Mouse (Mus musculus) ES-E14 (cell line): Measurements from ENCODE around the gene Lrp5. TPM values are rescaled to one million over a fixed set of nuclear protein-coding genes. Genes with fewer than 3 reads are reported as not detected.
A peak's percentile ranks its signal among the peaks of the same experiment; 100 is the strongest.

Experiments used
- DNase-seq: peaks from one replicate; pipeline ENCODE4 v3.0.0-alpha.2; 2013; ENCODE audit warnings: low read depth, low spot score
- H3K27ac ChIP-seq: 2 replicates; pipeline ENCODE4 v1.5.1; 2012; ENCODE audit warnings: low read depth, mild to moderate bottlenecking, low read length, moderate library complexity, mixed read lengths; ENCODE audit not compliant: poor library complexity, insufficient read depth, severe bottlenecking
- H3K36me3 ChIP-seq: 2 replicates; pipeline ENCODE4 v1.6.1; 2012; ENCODE audit warnings: mild to moderate bottlenecking, low read length, moderate library complexity, mixed read lengths; ENCODE audit not compliant: control insufficient read depth, poor library complexity, insufficient read depth, severe bottlenecking
- H3K4me1 ChIP-seq, 2 experiments: fragments of 150-350 bp in 1 of 2; sonication (generic) in 1 of 2; 2 replicates each; pipeline ENCODE4 v1.6.1; 2012; ENCODE audit warnings: low read length in 2 of 2, mild to moderate bottlenecking in 1 of 2, mixed read lengths in 1 of 2; ENCODE audit not compliant: control insufficient read depth in 2 of 2, insufficient read depth in 2 of 2, poor library complexity in 1 of 2
- H3K4me3 ChIP-seq, 2 experiments: fragments of 150-350 bp in 1 of 2; sonication (generic) in 1 of 2; 2 replicates each; pipeline ENCODE4 v1.5.1; 2012; ENCODE audit warnings: low read length in 2 of 2, low read depth in 1 of 2, mild to moderate bottlenecking in 1 of 2, mixed read lengths in 1 of 2; ENCODE audit not compliant: insufficient read depth in 1 of 2, poor library complexity in 1 of 2, severe bottlenecking in 1 of 2
- H3K9ac ChIP-seq: 2 replicates; pipeline ENCODE4 v1.6.1; 2012; ENCODE audit warnings: low read depth, mild to moderate bottlenecking, low read length, mixed read lengths; ENCODE audit not compliant: poor library complexity, insufficient read depth, severe bottlenecking
- H3K9me3 ChIP-seq: fragments of 150-350 bp; sonication (generic); 2 replicates; pipeline ENCODE4 v1.6.1; 2012; ENCODE audit warnings: low read depth, mild to moderate bottlenecking, low read length; ENCODE audit not compliant: control insufficient read depth, insufficient read depth
- CHD2 ChIP-seq: IDR thresholded peaks from 2 replicates; pipeline ENCODE4 v1.6.1; 2014; ENCODE audit warnings: mild to moderate bottlenecking, low read depth, low read length, inconsistent platforms
- HCFC1 ChIP-seq: IDR thresholded peaks from 2 replicates; pipeline ENCODE4 v1.6.1; 2012; ENCODE audit warnings: low read length, inconsistent platforms, borderline replicate concordance; ENCODE audit not compliant: insufficient read depth
- MAFK ChIP-seq: IDR thresholded peaks from 2 replicates; pipeline ENCODE4 v1.6.1; 2014; ENCODE audit warnings: mild to moderate bottlenecking, low read depth, low read length, inconsistent platforms; ENCODE audit not compliant: insufficient read depth
- ZC3H11A ChIP-seq: IDR thresholded peaks from 2 replicates; pipeline ENCODE4 v1.6.1; 2012; ENCODE audit warnings: low read depth, mild to moderate bottlenecking, inconsistent platforms, low read length, borderline replicate concordance
- ZNF384 ChIP-seq: IDR thresholded peaks from 2 replicates; pipeline ENCODE4 v1.6.1; 2012; ENCODE audit warnings: low read depth, low read length, inconsistent platforms
- in situ Hi-C, 2 experiments: fragments of 600-800 bp; cut with MboI; formaldehyde crosslinking; loops; one replicate each; pipeline ENCODE4 v1.15.1; 2025; ENCODE audit warnings: low sequenced_read_pairs in 2 of 2, inconsistent platforms in 1 of 2; ENCODE audit not compliant: unreplicated experiment in 2 of 2
- total RNA-seq: library from RNA; depleted of rRNA; stranded (reverse); fragments of 300-350 nt; gene quantifications from 2 replicates; pipeline ENCODE4 v1.2.3, GENCODE M21; 2012; rRNA removed

Gene Lrp5
- total RNA-seq, 1 experiment = 46.1 TPM

DNA sequence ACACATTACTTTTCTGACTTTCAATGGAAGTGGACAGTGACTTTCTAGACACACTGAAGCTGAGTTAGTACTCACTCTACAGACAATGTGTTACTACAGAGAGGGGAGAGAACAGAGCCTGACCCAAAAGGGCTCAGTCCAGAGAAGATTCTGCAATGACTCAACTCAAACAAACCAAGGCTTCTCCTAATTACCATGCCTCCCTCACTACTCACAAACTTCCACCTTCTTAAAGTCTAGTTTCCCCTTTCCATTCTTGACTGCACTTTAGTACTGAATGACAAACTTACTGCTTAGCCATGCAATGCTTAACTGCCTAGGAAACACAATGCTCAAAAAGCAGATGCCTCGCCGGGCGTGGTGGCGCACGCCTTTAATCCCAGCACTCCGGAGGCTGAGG lies 148.7 kb downstream of the Lrp5 start:
- in situ Hi-C loops = no loop called here
- H3K4me1 ChIP-seq = peaks cover 0 to 7% of the 10 kb centered on the region in 2 experiments; a peak in 1 of 4 replicates

DNA sequence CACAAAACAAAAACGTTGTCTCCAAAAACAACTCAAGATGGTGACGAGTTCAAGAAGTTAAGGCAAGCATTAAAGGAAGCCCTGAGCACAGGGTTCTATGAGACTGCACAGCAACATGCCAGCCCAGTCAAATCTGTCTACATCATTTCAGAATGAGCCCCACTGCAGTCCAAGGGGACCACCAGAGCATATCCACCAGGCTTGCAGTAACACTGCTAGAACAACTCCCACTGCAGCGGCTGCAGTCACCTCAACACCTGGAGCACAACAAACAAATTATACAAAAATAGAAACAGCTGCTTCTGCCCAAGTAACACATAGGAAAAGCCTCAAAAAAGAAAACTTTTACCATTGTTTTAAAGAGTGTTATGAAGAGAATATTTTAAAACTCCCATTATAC lies 151.4 kb downstream of the Lrp5 start:
- in situ Hi-C loops = no loop called here
- H3K4me3 ChIP-seq = no peak overlapping the region

More for the DNA sequence above, 148.7 kb downstream of the Lrp5 start:
- TF ChIP-seq MAFK (no peak), ZC3H11A (no peak), ZNF384 (no peak), CHD2 (no peak), HCFC1 (no peak)
- H3K9ac ChIP-seq = no peak overlapping the region
- no peak overlapping the region for H3K4me3 ChIP-seq
- H3K27ac ChIP-seq = peak overlapping the region; percentile 6; the same call in 1 of the 2 replicates
- no peaks in the 10 kb centered on the region for H3K36me3 ChIP-seq
- no peak for DNase-seq
- no peaks in the 10 kb centered on the region for H3K9me3 ChIP-seq

More for the DNA sequence above, 151.4 kb downstream of the Lrp5 start:
- peaks cover 0 to 11% of the 10 kb centered on the region in 2 experiments; a peak in 2 of 4 replicates for H3K4me1 ChIP-seq
- no peak overlapping the region for H3K9ac ChIP-seq
- no peak for DNase-seq
- TF ChIP-seq ZNF384 = no peak
- no peak for TF ChIP-seq MAFK
- no peak for TF ChIP-seq CHD2
- no peaks in the 10 kb centered on the region for H3K36me3 ChIP-seq
- H3K27ac ChIP-seq = peak overlapping the region; percentile 26; the same call in 1 of the 2 replicates
- no peaks in the 10 kb centered on the region for H3K9me3 ChIP-seq

Other genes starting within 250 kb of the Lrp5 start
- gene Ppp6r3, start 110.8 kb downstream of the Lrp5 start, total RNA-seq = 104 and 117 TPM in 2 replicates
- 31.4 and 39.6 TPM in 2 replicates for gene 1810055G02Rik, start 21.7 kb upstream of the Lrp5 start, total RNA-seq
- 25.9 and 27.2 TPM in 2 replicates for gene Kmt5b, start 80.9 kb upstream of the Lrp5 start, total RNA-seq
- 79.6 and 86.1 TPM in 2 replicates for gene Chka, start 165.2 kb upstream of the Lrp5 start, total RNA-seq
- gene Tcirg1, start 220.6 kb upstream of the Lrp5 start, total RNA-seq = 55.2 and 75.8 TPM in 2 replicates
- gene Ndufs8, start 226.2 kb upstream of the Lrp5 start, total RNA-seq = 134 and 135 TPM in 2 replicates
- 0.76 and 1.4 TPM in 2 replicates for gene Aldh3b1, start 243.2 kb upstream of the Lrp5 start, total RNA-seq
- 3.9 and 9.5 TPM in 2 replicates for gene Unc93b1, start 248.6 kb upstream of the Lrp5 start, total RNA-seq